Mouse (Mus musculus): ENCODE results near the gene Pxk.

Pxk gene

GRCm38 (mm10) chr14:8145594-8146558 lies 47.9 kb downstream of the Pxk start:
- DNase-seq (ENCODE audit: low read depth, low spot score) = no peak

DNA sequence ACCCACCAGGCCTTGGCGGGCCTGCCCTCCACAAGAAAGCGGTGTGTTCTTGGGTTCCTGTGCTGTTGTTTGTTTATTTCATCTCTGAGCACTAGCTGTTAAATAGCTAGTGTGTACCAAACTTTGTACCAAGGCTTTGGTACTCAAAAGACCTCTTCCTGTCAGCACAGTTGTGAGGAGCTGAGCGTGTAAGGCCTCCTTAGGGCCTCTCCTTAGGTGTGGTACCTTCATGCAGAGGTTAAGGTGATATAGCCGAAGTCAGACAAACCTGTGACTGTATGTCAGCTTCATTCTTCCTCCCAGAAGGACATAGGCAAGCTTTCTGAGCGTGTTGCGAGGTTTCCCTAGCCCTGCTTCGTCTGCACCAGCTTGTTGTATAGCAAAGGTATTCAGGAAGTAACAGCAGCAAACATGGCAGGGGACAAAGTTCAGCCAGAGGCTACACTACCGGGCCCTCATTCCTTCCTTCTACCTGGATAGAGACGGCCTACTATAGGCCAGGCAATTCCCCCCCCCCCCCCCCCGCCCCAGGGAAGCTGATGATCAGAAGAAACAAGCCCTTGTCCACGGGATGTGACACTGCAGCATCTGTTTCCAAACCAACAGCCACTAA lies 48.7 kb downstream of the Pxk start:
- DNase-seq (ENCODE audit: low read depth, low spot score) = no peak

DNA sequence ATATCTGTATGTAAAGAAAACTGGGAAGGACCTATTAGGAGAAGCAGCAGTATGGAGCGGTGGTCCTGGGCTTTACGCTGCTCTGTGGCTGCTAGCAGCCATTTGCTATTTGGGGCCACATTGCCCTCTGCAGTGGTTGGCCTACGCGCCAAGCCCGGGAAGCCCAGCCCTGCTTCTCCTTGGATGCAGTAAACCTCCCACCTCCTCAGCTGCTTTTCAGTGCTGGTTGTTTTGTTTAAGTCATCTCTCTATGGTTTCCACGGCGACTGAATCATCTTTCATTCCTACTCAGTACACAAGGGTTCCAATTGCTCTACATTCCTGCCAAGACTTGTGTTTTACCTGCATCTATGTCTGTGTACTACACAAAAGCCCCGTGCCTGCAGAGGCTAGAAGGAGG lies 50.8 kb downstream of the Pxk start:
- DNase-seq (ENCODE audit: low read depth, low spot score) = no peak

DNA sequence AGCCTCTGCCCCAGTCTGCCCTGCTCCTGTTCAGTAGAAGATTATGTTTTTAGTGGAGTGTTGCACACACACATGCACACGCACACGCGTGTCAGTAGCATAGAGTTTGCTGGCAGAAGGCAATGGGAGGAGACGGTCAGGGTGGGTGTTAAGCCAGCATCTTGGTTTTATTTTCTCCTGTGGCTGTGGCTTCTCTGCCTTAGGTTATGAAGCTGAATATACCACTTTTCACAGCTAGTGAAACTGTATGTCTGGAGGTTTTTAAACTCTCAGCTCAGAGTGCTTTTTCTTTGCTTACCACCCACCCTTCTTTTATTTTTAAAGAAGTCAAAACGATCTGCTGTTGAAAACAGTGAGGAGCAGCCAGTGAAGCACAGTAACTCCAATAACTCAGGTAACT lies 53.7 kb downstream of the Pxk start:
- no peak for DNase-seq (ENCODE audit: low read depth, low spot score)

DNA sequence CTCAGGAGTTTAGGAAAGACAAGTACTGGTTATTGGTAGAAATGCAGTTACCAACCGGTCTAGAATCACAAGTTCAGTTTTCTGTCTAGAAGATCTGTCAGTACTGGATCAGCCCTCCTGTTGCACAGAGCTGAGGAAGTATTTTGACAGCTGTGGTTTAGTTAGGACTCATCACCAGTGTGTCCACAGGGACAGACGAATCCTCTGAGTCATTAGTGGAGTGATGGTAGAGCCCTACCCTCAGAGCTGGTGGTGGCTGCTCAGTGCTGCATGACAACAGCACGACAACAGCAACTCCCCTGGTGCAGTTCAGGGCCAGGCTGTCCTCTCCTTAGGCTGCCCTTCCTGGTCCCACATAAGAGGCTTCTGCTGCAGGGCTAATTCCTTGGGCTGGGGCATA lies 56.1 kb downstream of the Pxk start:
- DNase-seq (ENCODE audit: low read depth, low spot score) = no peak

DNA sequence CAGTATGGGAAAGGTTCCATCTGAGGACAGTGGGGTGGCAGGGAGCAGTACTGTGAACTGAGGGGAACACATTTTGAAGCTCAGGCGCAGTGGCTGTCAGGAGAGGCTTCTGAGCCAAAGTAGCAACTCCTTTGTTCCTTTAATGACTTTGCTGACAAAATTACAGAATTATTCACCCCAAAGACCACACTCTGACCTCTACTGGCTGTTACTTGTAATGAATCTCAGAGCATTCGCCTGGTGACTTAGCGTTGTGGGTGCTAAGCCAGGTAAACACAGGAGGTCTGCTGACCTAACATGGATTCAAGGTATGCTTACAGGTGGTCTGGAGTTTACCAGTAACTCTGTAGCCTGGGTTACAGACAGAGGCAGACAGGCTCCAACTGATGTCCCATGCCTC lies 58.9 kb downstream of the Pxk start:
- DNase-seq (ENCODE audit: low read depth, low spot score) = no peak

GRCm38 (mm10) chr14:8158721-8159120 lies 60.7 kb downstream of the Pxk start:
- no peak for DNase-seq (ENCODE audit: low read depth, low spot score)

DNA sequence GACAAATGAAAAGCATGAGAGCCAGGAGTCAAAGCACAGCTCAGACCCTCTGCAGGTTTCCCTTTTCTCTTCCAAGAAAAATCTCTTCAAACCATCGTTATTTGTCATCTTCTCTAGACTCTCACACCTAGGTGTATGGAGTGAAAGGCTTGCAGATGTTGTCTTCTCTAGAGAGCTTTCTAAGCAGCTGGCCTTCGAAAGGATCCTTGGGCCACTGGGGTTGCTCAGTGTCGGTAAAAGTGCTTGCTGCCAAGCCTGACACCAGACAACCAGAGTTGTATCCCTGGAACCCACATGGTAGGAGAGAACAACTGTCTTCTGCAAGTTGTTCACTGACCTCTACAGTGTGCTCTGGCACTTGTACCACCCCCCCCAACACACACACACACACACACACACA lies 61.1 kb downstream of the Pxk start:
- DNase-seq (ENCODE audit: low read depth, low spot score) = no peak

DNA sequence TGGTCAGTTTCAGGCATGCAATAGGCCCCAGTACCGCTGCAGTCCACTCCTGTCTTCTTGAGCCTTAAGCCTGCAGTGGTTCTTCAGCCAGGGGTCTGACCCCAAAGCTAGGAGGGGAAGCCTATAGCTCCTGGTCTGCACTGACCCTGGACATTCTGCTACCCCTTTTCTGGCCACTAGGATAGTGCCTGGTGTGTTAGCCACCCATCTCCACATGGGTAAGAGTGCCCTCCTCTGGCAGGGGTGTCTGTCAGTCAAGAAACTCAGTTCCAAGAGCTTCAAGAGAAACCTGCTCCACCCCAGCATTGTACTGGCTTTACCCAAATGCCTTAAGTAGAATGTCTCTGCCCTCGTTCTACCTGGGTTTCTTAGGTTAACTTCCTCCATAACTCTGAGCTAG lies 63.8 kb downstream of the Pxk start:
- no peak for DNase-seq (ENCODE audit: low read depth, low spot score)

DNA sequence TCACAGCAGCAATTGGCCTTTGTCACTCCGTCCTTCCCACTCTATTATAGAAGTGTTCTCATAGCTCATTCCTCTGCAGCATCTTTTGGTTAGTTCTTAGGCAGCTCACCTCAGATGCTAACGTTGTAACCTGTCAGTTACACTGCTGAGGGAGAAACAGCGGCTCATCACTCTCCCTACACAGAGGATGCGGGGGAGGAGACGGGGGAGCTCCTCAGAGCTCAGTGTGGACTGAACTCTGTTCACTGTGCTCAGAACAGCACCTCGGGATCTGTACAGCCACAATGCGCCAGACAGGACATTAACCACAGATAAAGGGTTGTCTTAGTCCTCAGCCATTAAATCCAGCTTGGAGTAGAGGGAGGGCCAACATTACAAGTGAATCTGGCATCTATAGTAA lies 66.5 kb downstream of the Pxk start:
- no peak for DNase-seq (ENCODE audit: low read depth, low spot score)

GRCm38 (mm10) chr14:8172507-8173410 lies 74.7 kb downstream of the Pxk start, which contains the start of gene Pdhb:
Gene Pdhb, minus strand, starts transcription at chr14:8173025.
- DNase-seq (ENCODE audit: low read depth, low spot score) = peak; percentile 97

- peak; percentile 22 for DNase-seq (ENCODE audit: low read depth, low spot score)
Observed at GRCm38 (mm10) chr14:8173542-8174250, 75.7 kb downstream of the Pxk start.

- DNase-seq (ENCODE audit: low read depth, low spot score) = no peak
Observed at GRCm38 (mm10) chr14:8174634-8175033, 76.6 kb downstream of the Pxk start.

GRCm38 (mm10) chr14:8176251-8176650 lies 78.2 kb downstream of the Pxk start:
- no peak for DNase-seq (ENCODE audit: low read depth, low spot score)

GRCm38 (mm10) chr14:8180371-8181035 lies 82.5 kb downstream of the Pxk start:
- DNase-seq (ENCODE audit: low read depth, low spot score) = no peak

GRCm38 (mm10) chr14:8183330-8183729 lies 85.3 kb downstream of the Pxk start:
- DNase-seq (ENCODE audit: low read depth, low spot score) = no peak

DNA sequence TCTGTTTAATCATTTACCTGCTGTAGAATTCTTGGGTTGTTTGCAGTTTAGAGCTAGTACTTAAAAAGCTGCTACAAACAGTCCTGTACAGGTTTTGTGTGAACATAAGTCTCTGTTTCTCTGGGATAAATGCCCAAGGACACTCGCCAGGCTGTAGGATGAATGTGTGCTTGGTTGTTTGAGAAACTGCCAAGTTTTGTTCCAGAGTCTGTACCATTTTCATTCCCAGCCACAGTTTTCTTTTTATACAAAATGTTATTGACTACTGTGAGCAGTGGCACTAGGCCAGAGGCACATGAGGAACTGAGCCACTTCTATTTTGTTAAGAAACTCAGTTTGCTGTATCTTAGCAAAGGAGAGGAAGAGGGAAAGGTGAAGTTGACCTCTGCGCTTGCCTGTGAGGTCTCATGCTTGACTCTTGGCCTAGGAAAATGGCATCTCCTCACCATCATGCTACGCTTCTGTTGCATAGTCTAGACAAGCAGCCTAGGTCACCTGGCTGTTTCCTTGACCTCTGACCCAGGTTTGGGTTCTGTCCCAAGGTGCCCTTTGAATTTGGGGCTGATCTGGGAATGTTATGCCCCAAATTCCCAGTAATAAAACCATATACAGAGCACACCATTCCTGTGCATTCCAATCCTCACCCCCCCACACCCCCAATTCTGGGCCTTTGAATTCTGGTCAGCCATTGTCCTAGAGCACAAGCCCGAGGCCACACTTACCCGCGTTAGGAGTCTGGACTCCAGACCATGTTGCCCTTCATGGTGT lies 88.5 kb downstream of the Pxk start:
- DNase-seq (ENCODE audit: low read depth, low spot score) = peak; percentile 37

DNA sequence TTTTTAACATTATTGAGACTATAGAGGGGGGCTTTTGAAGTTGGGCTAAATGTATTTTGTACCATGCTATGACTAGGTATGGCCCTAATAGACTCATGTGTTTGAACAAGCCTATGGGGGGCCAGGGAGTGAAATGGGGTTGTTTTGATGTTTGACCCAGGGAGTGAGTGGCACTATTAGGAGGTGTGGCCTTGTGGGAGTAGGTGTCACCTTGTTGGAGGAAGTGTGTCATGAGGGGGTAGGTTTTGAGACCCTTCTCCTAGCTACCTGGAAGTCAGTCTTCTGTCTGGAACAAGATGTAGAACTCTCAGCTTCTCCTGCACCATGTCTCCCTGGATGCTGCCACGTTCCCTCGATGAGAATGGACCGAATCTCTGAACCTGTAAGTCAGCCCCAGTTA lies 92.5 kb downstream of the Pxk start:
- DNase-seq (ENCODE audit: low read depth, low spot score) = no peak

DNA sequence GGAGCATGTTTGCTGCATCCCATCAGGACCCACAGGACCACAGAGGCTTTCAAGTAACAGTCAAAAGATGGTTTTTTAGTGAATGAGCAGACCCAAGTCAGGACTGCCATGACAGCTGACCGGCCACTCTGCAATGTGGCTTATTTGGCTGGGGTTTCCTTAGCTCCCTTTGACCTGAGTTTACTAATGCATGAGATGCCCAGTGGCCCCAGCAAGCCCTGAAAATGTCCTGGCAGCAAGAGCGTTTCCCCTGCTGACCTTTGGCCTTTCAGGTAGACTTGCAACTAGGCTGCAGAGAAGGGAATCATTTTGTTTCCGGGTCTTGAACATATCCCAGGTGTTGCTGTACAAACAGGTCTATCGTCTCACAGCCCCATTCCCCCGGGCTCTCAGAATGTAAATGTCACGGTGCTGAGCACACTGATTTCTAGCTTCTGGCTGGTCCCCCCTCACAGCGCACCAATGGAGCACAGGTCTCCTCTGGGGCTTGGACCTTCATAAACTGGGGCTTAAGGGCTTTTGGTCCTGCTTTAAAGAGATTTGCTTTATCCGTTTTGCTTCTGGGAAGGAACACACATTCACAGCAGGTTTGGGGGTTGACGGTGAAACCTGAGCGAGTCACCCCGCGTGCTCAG lies 93.4 kb downstream of the Pxk start:
- DNase-seq (ENCODE audit: low read depth, low spot score) = no peak

DNA sequence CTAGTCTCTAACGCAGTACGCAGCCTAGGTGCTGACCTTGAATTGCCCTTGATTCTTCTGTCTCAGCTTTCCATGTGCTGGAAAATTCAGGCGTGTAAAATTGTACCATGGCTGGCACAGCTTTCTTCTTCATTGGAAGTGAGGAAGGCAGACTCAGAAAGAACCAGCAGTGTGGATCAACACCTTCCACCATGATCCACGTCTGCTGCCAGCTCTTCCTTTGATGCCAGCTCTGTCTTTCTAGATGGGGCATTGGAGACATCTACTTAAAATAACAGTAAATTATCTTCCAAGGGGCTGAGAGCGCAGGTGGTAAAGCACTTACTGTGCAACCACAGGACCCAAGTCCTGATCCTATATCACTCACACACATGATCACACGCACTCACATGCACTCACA lies 94.7 kb downstream of the Pxk start:
- DNase-seq (ENCODE audit: low read depth, low spot score) = no peak
